Mouse (Mus musculus): ENCODE measurements around the gene Tmigd3.
A peak's percentile ranks its signal among the peaks of the same experiment; 100 is the strongest.

DNA sequence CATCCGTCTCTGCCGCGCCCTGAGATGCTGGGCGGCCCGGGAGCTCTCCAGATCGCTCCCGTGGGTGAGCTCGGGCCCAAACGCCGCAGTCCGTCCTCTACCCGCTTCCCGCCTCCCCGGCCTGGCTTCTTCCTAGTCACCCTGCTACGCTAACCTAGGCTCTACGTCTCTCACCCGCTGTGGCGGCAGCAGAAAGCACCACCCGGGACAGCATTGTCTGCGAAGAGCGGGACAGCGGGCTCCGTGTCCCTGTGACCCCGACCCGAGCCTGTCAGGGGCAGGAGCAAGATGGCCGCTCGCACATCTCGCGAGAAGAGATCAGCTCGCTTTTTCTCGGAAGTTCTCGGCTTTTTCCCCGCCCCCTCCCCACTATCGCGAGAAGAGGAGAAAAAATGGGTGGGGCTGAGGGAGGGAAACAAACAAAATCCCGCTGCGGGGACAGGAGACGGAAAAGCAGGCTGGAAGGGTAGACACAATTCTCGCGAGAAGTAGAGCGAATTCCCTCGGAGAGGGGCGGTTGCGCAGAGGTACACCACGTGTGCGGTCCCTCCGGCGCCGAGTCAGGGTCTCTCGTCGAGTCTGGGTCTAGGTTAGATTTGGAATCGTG, 88.4 kb downstream of the Tmigd3 start, which contains the start of gene Wdr77:
- no peak for TF ChIP-seq CTCF (conservative IDR thresholded peaks at IDR 0.05 in 1 of 2, IDR thresholded peaks at IDR 0.05 in 1 of 2; ENCODE audit: low read depth in 2 of 2, low read length in 2 of 2)
- TF ChIP-seq MAFK (IDR thresholded peaks at IDR 0.05; ENCODE audit: insufficient replicate concordance, low read length), result no peak
- TF ChIP-seq POLR2A (IDR thresholded peaks at IDR 0.05; ENCODE audit: low read depth, low read length), result peak; percentile 98
- no peak for TF ChIP-seq RCOR1 (conservative IDR thresholded peaks at IDR 0.05; ENCODE audit: low read depth, low read length)
- peak; percentile 63; the same call in 1 of the 2 replicates for TF ChIP-seq KAT2A (IDR thresholded peaks at IDR 0.05; ENCODE audit: insufficient replicate concordance, low read length)

Measured in CH12.LX (cell line).